Mouse (Mus musculus): ENCODE results near the gene Cnp. TPM values are rescaled to one million over a fixed set of nuclear protein-coding genes. Genes with fewer than 3 reads are reported as not detected.
"Not testable (repeated sequence)": the region's sequence is repeated elsewhere in the genome, so short reads cannot be mapped to it uniquely, and the experiment has no call there.

The Cnp gene
- polyA plus RNA-seq, 1 experiment from 2014 or later = 61.3 TPM

- H3K27me3 ChIP-seq = peaks cover 6% of the 10 kb centered on the region; the same call in 1 of the 2 replicates
- no peak overlapping the region for H3K9ac ChIP-seq
- peak overlapping the region; percentile 83 for H3K4me2 ChIP-seq
- H3K27ac ChIP-seq (replicated peaks) = no peak overlapping the region
- peaks cover 4% of the 10 kb centered on the region; the same call in 1 of the 2 replicates for H3K36me3 ChIP-seq
- 69% methylated on average over 21 of the region's 21 CpGs for WGBS
- no peaks in the 10 kb centered on the region for H3K9me3 ChIP-seq
- H3K4me3 ChIP-seq = 0 out of 2 replicates have a peak overlapping the region, but pooled peaks have one; percentile 58
- H3K4me1 ChIP-seq (replicated peaks) = peaks cover 28% of the 10 kb centered on the region
- ATAC-seq (ENCODE audit: low FRiP score, low read depth) = no peak
Measured at GRCm38 (mm10) chr11:100576256-100576655, 1.6 kb downstream of the Cnp start.

- ATAC-seq (ENCODE audit: low FRiP score, low read depth) = no peak
- Histone ChIP-seq H3K4me2 (0 out of 2 replicates have a peak overlapping the region, but pooled peaks have one; percentile 12), H3K4me3 (no peak overlapping the region), H3K36me3 (peaks cover 20% of the 10 kb centered on the region), H3K27ac (replicated peaks) (0 out of 2 replicates have a peak overlapping the region, but pooled peaks have one; percentile 42), H3K9me3 (no peaks in the 10 kb centered on the region), H3K27me3 (no peaks in the 10 kb centered on the region), H3K4me1 (replicated peaks) (peaks cover 34% of the 10 kb centered on the region), H3K9ac (no peak overlapping the region)
- WGBS = 81% methylated on average over 8 of the region's 8 CpGs
Measured at GRCm38 (mm10) chr11:100577852-100578599, 3.3 kb downstream of the Cnp start.

GRCm38 (mm10) chr11:100579116-100579799 is 4.6 kb downstream of the Cnp start:
- Histone ChIP-seq H3K4me2 (no peak overlapping the region), H3K4me3 (no peak overlapping the region), H3K27ac (replicated peaks) (no peak overlapping the region), H3K9me3 (no peaks in the 10 kb centered on the region), H3K9ac (no peak overlapping the region), H3K36me3 (peaks cover 32% of the 10 kb centered on the region), H3K27me3 (no peaks in the 10 kb centered on the region), H3K4me1 (replicated peaks) (peaks cover 34% of the 10 kb centered on the region)
- ATAC-seq (ENCODE audit: low FRiP score, low read depth) = no peak
- WGBS = 96% methylated on average over 9 of the region's 9 CpGs

GRCm38 (mm10) chr11:100580275-100580674 is 5.6 kb downstream of the Cnp start:
- Histone ChIP-seq H3K9ac (no peak overlapping the region), H3K4me1 (replicated peaks) (peaks cover 28% of the 10 kb centered on the region), H3K27me3 (no peaks in the 10 kb centered on the region), H3K27ac (replicated peaks) (no peak overlapping the region), H3K4me2 (no peak overlapping the region), H3K36me3 (peaks cover 42% of the 10 kb centered on the region), H3K4me3 (no peak overlapping the region), H3K9me3 (no peaks in the 10 kb centered on the region)
- ATAC-seq (ENCODE audit: low FRiP score, low read depth) = no peak
- 83% methylated on average over 13 of the region's 13 CpGs for WGBS

GRCm38 (mm10) chr11:100581756-100582155 is 7.1 kb downstream of the Cnp start:
- Histone ChIP-seq H3K4me2 (no peak overlapping the region), H3K9me3 (no peaks in the 10 kb centered on the region), H3K27me3 (no peaks in the 10 kb centered on the region), H3K4me3 (no peak overlapping the region), H3K36me3 (peaks cover 57% of the 10 kb centered on the region), H3K9ac (no peak overlapping the region), H3K4me1 (replicated peaks) (peaks cover 15% of the 10 kb centered on the region), H3K27ac (replicated peaks) (no peak overlapping the region)
- 55% methylated on average over 4 of the region's 4 CpGs for WGBS
- peak; percentile 27; the same call in 1 of the 2 replicates for ATAC-seq (ENCODE audit: low FRiP score, low read depth)

GRCm38 (mm10) chr11:100582413-100582812 is 7.7 kb downstream of the Cnp start:
- H3K4me2 ChIP-seq; H3K27ac ChIP-seq (replicated peaks); ATAC-seq (ENCODE audit: low FRiP score, low read depth); H3K4me3 ChIP-seq; H3K9me3 ChIP-seq; H3K27me3 ChIP-seq; H3K9ac ChIP-seq: not testable (repeated sequence)
- 94% methylated on average over 1 of the region's 1 CpGs for WGBS
- Histone ChIP-seq H3K36me3 (peaks cover 61% of the 10 kb centered on the region), H3K4me1 (replicated peaks) (peaks cover 13% of the 10 kb centered on the region)

GRCm38 (mm10) chr11:100582836-100583235 is 8.1 kb downstream of the Cnp start:
- H3K4me2 ChIP-seq = no peak overlapping the region
- no peak overlapping the region for H3K9ac ChIP-seq
- H3K4me3 ChIP-seq = no peak overlapping the region
- peaks cover 65% of the 10 kb centered on the region for H3K36me3 ChIP-seq
- no peak for ATAC-seq (ENCODE audit: low FRiP score, low read depth)
- peaks cover 13% of the 10 kb centered on the region for H3K4me1 ChIP-seq (replicated peaks)
- no peaks in the 10 kb centered on the region for H3K9me3 ChIP-seq
- H3K27me3 ChIP-seq = no peaks in the 10 kb centered on the region
- no peak overlapping the region for H3K27ac ChIP-seq (replicated peaks)
- 86% methylated on average over 2 of the region's 2 CpGs for WGBS

GRCm38 (mm10) chr11:100584561-100584961 is 9.9 kb downstream of the Cnp start:
- no peak overlapping the region for H3K27ac ChIP-seq (replicated peaks)
- no peak overlapping the region for H3K4me2 ChIP-seq
- WGBS = 85% methylated on average over 7 of the region's 7 CpGs
- peaks cover 81% of the 10 kb centered on the region for H3K36me3 ChIP-seq
- peaks cover 9% of the 10 kb centered on the region; the same call in 1 of the 2 replicates for H3K4me1 ChIP-seq (replicated peaks)
- H3K4me3 ChIP-seq = no peak overlapping the region
- ATAC-seq (ENCODE audit: low FRiP score, low read depth) = no peak
- no peaks in the 10 kb centered on the region for H3K9me3 ChIP-seq
- H3K9ac ChIP-seq = no peak overlapping the region
- no peaks in the 10 kb centered on the region for H3K27me3 ChIP-seq

- Histone ChIP-seq H3K27me3 (no peaks in the 10 kb centered on the region), H3K4me2 (no peak overlapping the region), H3K36me3 (peaks cover 85% of the 10 kb centered on the region), H3K9ac (no peak overlapping the region), H3K4me3 (no peak overlapping the region), H3K27ac (replicated peaks) (no peak overlapping the region), H3K9me3 (no peaks in the 10 kb centered on the region), H3K4me1 (replicated peaks) (peaks cover 9% of the 10 kb centered on the region; the same call in 1 of the 2 replicates)
- WGBS = 94% methylated on average over 3 of the region's 3 CpGs
- ATAC-seq (ENCODE audit: low FRiP score, low read depth) = no peak
Measured at GRCm38 (mm10) chr11:100585148-100585547, 10.4 kb downstream of the Cnp start.

GRCm38 (mm10) chr11:100588462-100588861 is 13.8 kb downstream of the Cnp start:
- Histone ChIP-seq H3K27me3 (no peaks in the 10 kb centered on the region), H3K36me3 (peaks cover 90% of the 10 kb centered on the region), H3K27ac (replicated peaks) (no peak overlapping the region), H3K4me3 (no peak overlapping the region), H3K9me3 (no peaks in the 10 kb centered on the region), H3K4me2 (no peak overlapping the region), H3K4me1 (replicated peaks) (no peaks in the 10 kb centered on the region), H3K9ac (no peak overlapping the region)
- WGBS = 92% methylated on average over 2 of the region's 2 CpGs
- ATAC-seq (ENCODE audit: low FRiP score, low read depth) = no peak

- 90% methylated on average over 11 of the region's 11 CpGs for WGBS
- no peak overlapping the region for H3K27ac ChIP-seq (replicated peaks)
- H3K4me1 ChIP-seq (replicated peaks) = no peaks in the 10 kb centered on the region
- H3K36me3 ChIP-seq = peaks cover 71% of the 10 kb centered on the region
- no peak overlapping the region for H3K4me3 ChIP-seq
- no peak for ATAC-seq (ENCODE audit: low FRiP score, low read depth)
- H3K9ac ChIP-seq = no peak overlapping the region
- H3K9me3 ChIP-seq = no peaks in the 10 kb centered on the region
- H3K27me3 ChIP-seq = no peaks in the 10 kb centered on the region
- no peak overlapping the region for H3K4me2 ChIP-seq
Measured at GRCm38 (mm10) chr11:100592346-100593046, 17.8 kb downstream of the Cnp start.

- Histone ChIP-seq H3K36me3 (peaks cover 72% of the 10 kb centered on the region), H3K27me3 (no peaks in the 10 kb centered on the region), H3K9me3 (no peaks in the 10 kb centered on the region), H3K4me2 (no peak overlapping the region), H3K4me3 (no peak overlapping the region), H3K27ac (replicated peaks) (no peak overlapping the region), H3K4me1 (replicated peaks) (no peaks in the 10 kb centered on the region), H3K9ac (no peak overlapping the region)
- no peak for ATAC-seq (ENCODE audit: low FRiP score, low read depth)
- WGBS = 85% methylated on average over 7 of the region's 7 CpGs
Measured at GRCm38 (mm10) chr11:100594608-100595007, 19.9 kb downstream of the Cnp start.

Measured in hindbrain, embryonic 15.5 days (tissue).